Mouse (Mus musculus): ENCODE results near the gene Acox2. TPM values are rescaled to one million over a fixed set of nuclear protein-coding genes. Genes with fewer than 3 reads are reported as not detected.

Gene Acox2
- total RNA-seq (2023) = not detected

GRCm38 (mm10) chr14:8259166-8259565 lies at the start of gene Acox2:
Gene Acox2 (minus strand): TSS chr14:8259353.

GRCm38 (mm10) chr14:8213803-8214224 lies 45.3 kb downstream of the Acox2 start, which contains the start of gene Kctd6:
Gene Kctd6 (plus strand): TSS chr14:8214140.

Other genes starting within 250 kb of the Acox2 start
- gene Rpp14, start 179.0 kb downstream of the Acox2 start, total RNA-seq (2023) = 1 to 10 TPM; 4.6 to 5.0 TPM
- 10 to 100 TPM; 54.7 to 58.6 TPM for gene Pxk, start 161.1 kb downstream of the Acox2 start, total RNA-seq (2023)
- gene Pdhb, start 86.3 kb downstream of the Acox2 start, total RNA-seq (2023) = 10 to 100 TPM; 80.7 to 85.0 TPM
- 1 to 10 TPM; 6.1 to 8.2 TPM for gene Kctd6, start 45.2 kb downstream of the Acox2 start, total RNA-seq (2023)
- not detected for gene Fam107a, start 58.7 kb upstream of the Acox2 start, total RNA-seq (2023)
- gene Oit1, start 119.4 kb upstream of the Acox2 start, total RNA-seq (2023) = not detected

Data from neutrophil, adult 59 days (primary cell).